Mouse (Mus musculus): ENCODE data around the gene Il13. TPM values are rescaled to one million over a fixed set of nuclear protein-coding genes. Genes with fewer than 3 reads are reported as not detected.

Gene Il13
- polyA plus RNA-seq, 1 experiment from 2014 or later = 1.3 TPM

GRCm38 (mm10) chr11:53632122-53632733, 2.3 kb downstream of the Il13 start:
- DNase-seq (ENCODE audit: low spot score) = no peak

GRCm38 (mm10) chr11:53627859-53628258, 6.6 kb downstream of the Il13 start:
- DNase-seq (ENCODE audit: low spot score) = peak; percentile 81

- DNase-seq (ENCODE audit: low spot score) = no peak
Observed at GRCm38 (mm10) chr11:53626802-53627373, 7.6 kb downstream of the Il13 start.

- no peak for DNase-seq (ENCODE audit: low spot score)
Observed at GRCm38 (mm10) chr11:53624124-53624523, 10.4 kb downstream of the Il13 start.

- no peak for DNase-seq (ENCODE audit: low spot score)
Observed at GRCm38 (mm10) chr11:53623573-53623972, 10.9 kb downstream of the Il13 start.

GRCm38 (mm10) chr11:53622440-53622806, 12.1 kb downstream of the Il13 start:
- DNase-seq (ENCODE audit: low spot score) = no peak

- DNase-seq (ENCODE audit: low spot score) = no peak
Observed at GRCm38 (mm10) chr11:53621582-53622439, 12.7 kb downstream of the Il13 start.

GRCm38 (mm10) chr11:53620094-53620493, 14.4 kb downstream of the Il13 start:
- no peak for DNase-seq (ENCODE audit: low spot score)

- DNase-seq (ENCODE audit: low spot score) = no peak
Observed at GRCm38 (mm10) chr11:53619428-53619827, 15.1 kb downstream of the Il13 start.

GRCm38 (mm10) chr11:53618619-53619198, 15.8 kb downstream of the Il13 start, which contains the start of gene Il4:
Il4 (minus strand) TSS chr11:53618669.
- no peak for DNase-seq (ENCODE audit: low spot score)

GRCm38 (mm10) chr11:53617562-53618109, 16.9 kb downstream of the Il13 start:
- DNase-seq (ENCODE audit: low spot score) = no peak

- no peak for DNase-seq (ENCODE audit: low spot score)
Observed at GRCm38 (mm10) chr11:53616748-53617558, 17.5 kb downstream of the Il13 start.

GRCm38 (mm10) chr11:53615575-53615974, 18.9 kb downstream of the Il13 start:
- no peak for DNase-seq (ENCODE audit: low spot score)

- DNase-seq (ENCODE audit: low spot score) = no peak
Observed at GRCm38 (mm10) chr11:53615172-53615571, 19.3 kb downstream of the Il13 start.

- DNase-seq (ENCODE audit: low spot score) = no peak
Observed at GRCm38 (mm10) chr11:53609672-53610071, 24.8 kb downstream of the Il13 start.

- no peak for DNase-seq (ENCODE audit: low spot score)
Observed at GRCm38 (mm10) chr11:53609231-53609630, 25.3 kb downstream of the Il13 start.

- DNase-seq (ENCODE audit: low spot score) = no peak
Observed at GRCm38 (mm10) chr11:53605609-53606008, 28.9 kb downstream of the Il13 start.

- no peak for DNase-seq (ENCODE audit: low spot score)
Observed at GRCm38 (mm10) chr11:53604983-53605382, 29.5 kb downstream of the Il13 start.

- no peak for DNase-seq (ENCODE audit: low spot score)
Observed at GRCm38 (mm10) chr11:53591116-53591515, 43.4 kb downstream of the Il13 start.

- DNase-seq (ENCODE audit: low spot score) = peak; percentile 70
Observed at GRCm38 (mm10) chr11:53590368-53590768, 44.1 kb downstream of the Il13 start.

- DNase-seq (ENCODE audit: low spot score) = no peak
Observed at GRCm38 (mm10) chr11:53588279-53588678, 46.2 kb downstream of the Il13 start.

All from thymus, postnatal 0 days (tissue).